Mouse (Mus musculus): Measurements from ENCODE around the gene Zfp85. TPM values are rescaled to one million over a fixed set of nuclear protein-coding genes. Genes with fewer than 3 reads are reported as not detected.
"Not testable (repeated sequence)": the region's sequence is repeated elsewhere in the genome, so short reads cannot be mapped to it uniquely, and the experiment has no call there.

Zfp85 gene
- polyA plus RNA-seq, 1 experiment from 2014 or later = 8.1 TPM

- not testable (repeated sequence) for H3K27me3 ChIP-seq (replicated peaks); H3K36me3 ChIP-seq; H3K9me3 ChIP-seq (replicated peaks)
- peak overlapping the region; percentile 70 for H3K4me2 ChIP-seq
- peak overlapping the region; percentile 56; the same call in 1 of the 2 replicates for H3K27ac ChIP-seq (replicated peaks)
- H3K4me3 ChIP-seq (replicated peaks) = peak overlapping the region; percentile 55
- H3K4me1 ChIP-seq = peaks cover 21% of the 10 kb centered on the region
- ATAC-seq (ENCODE audit: low FRiP score) = peak; percentile 67
- H3K9ac ChIP-seq (replicated peaks) = peak overlapping the region; percentile 56
- WGBS = 53% methylated on average over 4 of the region's 4 CpGs
These were observed 25.6 kb downstream of the Zfp85 start for GRCm38 (mm10) chr13:67729441-67729840.

DNA sequence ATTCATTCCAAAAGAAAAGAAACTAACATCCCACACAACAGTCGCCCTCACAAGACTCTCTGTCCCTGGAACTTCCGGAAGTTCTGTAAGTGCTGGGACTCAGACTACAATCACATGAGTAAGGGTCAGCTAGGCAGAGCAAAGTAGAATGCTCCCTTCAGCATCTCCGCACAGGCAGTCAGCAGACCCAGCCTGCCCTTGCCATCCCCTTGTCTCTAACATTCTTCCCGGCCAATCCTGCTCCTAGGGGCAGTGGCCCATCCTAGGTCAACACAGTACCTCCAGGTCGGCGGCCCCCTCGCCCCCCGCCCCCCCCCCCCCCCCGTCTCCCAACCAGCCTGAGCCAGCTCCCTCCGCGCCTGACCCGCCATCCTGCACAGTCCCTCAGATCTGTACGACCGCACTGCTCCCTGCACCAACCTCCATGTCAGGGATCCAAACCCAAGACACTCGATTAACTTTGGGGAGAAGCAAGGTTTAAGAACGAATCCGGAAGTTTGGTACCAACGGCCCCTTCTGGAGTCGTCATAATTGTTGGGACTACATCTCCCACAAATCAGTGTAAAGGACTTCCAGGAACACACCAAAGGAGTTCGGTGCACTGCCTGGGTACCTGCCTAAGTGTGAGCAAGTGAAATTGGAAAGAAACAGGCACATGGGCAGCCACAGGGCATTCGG is 26.2 kb downstream of the Zfp85 start, which contains the start of gene Zfp65:
Zfp65 (minus strand) TSS at position 533 of the 678 bp plus-strand sequence.
- no peaks in the 10 kb centered on the region for H3K9me3 ChIP-seq (replicated peaks)
- WGBS = 7% methylated on average over 16 of the region's 21 CpGs
- no peaks in the 10 kb centered on the region for H3K36me3 ChIP-seq
- peak within 1 kb of the TSS; percentile 70 for H3K4me2 ChIP-seq
- H3K9ac ChIP-seq (replicated peaks) = peak within 1 kb of the TSS; percentile 56
- peak within 1 kb of the TSS; percentile 56 for H3K27ac ChIP-seq (replicated peaks)
- peaks cover 21% of the 10 kb centered on the region for H3K4me1 ChIP-seq
- H3K27me3 ChIP-seq (replicated peaks) = no peaks in the 10 kb centered on the region
- peak within 1 kb of the TSS; percentile 55 for H3K4me3 ChIP-seq (replicated peaks)
- ATAC-seq (ENCODE audit: low FRiP score) = peak; percentile 91

DNA sequence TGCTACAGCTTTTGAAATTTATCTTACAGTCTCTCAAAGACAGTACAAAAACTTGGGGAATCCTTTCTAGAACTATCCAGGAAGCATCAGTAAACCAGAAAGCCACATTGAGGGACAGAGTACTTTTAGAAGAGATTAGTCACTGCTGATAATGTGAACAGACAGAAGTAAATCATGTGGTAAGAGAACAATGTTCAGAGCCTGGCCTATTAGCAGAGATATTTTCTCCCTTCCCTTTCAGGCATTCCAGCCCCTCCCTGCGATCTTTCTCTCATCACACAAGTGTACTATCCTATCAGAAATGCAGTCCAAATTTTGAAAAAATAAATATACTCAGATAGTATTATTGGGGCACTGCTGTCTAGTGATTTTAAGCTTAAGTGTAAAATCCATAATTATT is 26.9 kb downstream of the Zfp85 start:
- H3K4me2 ChIP-seq = peak overlapping the region; percentile 70
- 80% methylated on average over 1 of the region's 1 CpGs for WGBS
- no peak overlapping the region for H3K9ac ChIP-seq (replicated peaks)
- H3K36me3 ChIP-seq = no peaks in the 10 kb centered on the region
- H3K27me3 ChIP-seq (replicated peaks) = no peaks in the 10 kb centered on the region
- no peak for ATAC-seq (ENCODE audit: low FRiP score)
- H3K27ac ChIP-seq (replicated peaks) = no peak overlapping the region
- peaks cover 23% of the 10 kb centered on the region for H3K4me1 ChIP-seq
- H3K4me3 ChIP-seq (replicated peaks) = peak overlapping the region; percentile 55
- H3K9me3 ChIP-seq (replicated peaks) = no peaks in the 10 kb centered on the region

DNA sequence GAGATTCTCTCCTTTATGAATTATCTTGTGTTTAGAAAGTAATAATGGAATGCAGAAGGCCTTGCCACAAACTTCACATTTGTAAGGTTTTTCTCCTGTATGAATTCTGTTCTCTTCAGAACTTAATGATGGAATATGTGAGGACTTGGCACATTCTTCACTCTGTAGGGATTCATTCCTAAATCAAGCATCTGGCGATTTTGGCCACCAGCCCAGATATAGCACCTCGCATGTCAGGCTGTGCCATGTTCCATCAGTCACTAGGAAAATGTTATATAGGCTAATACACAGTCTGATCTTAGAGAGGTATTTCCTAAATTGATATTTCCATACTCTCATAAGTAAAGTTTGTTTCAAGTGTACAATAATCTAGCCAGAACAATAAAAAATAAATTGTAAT is 29.7 kb downstream of the Zfp85 start:
- H3K4me2 ChIP-seq; H3K36me3 ChIP-seq; H3K4me3 ChIP-seq (replicated peaks); H3K9me3 ChIP-seq (replicated peaks); H3K27ac ChIP-seq (replicated peaks); H3K27me3 ChIP-seq (replicated peaks); H3K9ac ChIP-seq (replicated peaks); ATAC-seq (ENCODE audit: low FRiP score): not testable (repeated sequence)
- peaks cover 26% of the 10 kb centered on the region for H3K4me1 ChIP-seq
- WGBS = 83% methylated on average over 2 of the region's 2 CpGs

DNA sequence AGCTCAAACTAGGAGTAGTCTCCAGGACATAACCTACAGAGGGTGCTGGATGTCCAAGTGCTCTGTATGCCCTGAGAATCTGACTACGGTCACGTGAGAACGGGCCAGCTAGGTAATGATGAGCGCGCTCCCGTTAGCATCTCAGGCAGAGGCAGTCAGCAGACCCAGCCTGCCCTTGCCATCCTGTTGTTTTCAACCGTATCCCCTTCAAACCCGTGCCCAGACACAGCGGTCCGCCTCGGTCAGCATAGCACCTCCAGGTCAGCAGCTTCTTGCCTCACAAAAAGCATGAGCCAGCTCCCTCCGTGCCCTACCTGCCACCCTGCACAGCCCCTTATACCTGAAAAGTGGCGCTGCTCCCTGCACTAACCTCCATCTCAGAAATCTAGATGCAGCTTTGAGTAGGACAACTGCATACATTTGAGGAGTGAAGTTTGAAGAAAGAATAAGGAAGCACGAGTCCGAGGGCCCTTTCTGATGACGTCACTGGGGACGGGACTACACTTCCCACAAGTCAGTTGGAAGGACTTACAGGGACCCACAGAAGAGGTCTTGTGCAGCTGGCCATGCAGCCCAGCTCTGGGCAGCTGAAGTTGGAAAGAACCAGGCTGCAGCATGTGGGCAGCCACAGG is 31.1 kb downstream of the Zfp85 start:
- no peaks in the 10 kb centered on the region for H3K9me3 ChIP-seq (replicated peaks)
- H3K4me2 ChIP-seq = peak overlapping the region; percentile 86
- peak; percentile 95 for ATAC-seq (ENCODE audit: low FRiP score)
- peak overlapping the region; percentile 80 for H3K27ac ChIP-seq (replicated peaks)
- H3K4me3 ChIP-seq (replicated peaks) = peak overlapping the region; percentile 88
- no peaks in the 10 kb centered on the region for H3K27me3 ChIP-seq (replicated peaks)
- peak overlapping the region; percentile 85 for H3K9ac ChIP-seq (replicated peaks)
- peaks cover 17% of the 10 kb centered on the region for H3K4me1 ChIP-seq
- H3K36me3 ChIP-seq = no peaks in the 10 kb centered on the region
- under 1% methylated on average over 17 of the region's 17 CpGs for WGBS

Other genes with a start within 250 kb of the Zfp85 start
- gene Gm26965, start 229.1 kb downstream of the Zfp85 start, polyA plus RNA-seq (2015; fragmentation: Nextera tagmentation; extraction: Ambion mirVana) = not detected in 2 replicates
- gene Zfp87, start 229.1 kb downstream of the Zfp85 start, polyA plus RNA-seq (2015; fragmentation: Nextera tagmentation; extraction: Ambion mirVana) = 30.4 and 37.0 TPM in 2 replicates
- 13.1 and 13.2 TPM in 2 replicates for gene Zfp748, start 201.4 kb downstream of the Zfp85 start, polyA plus RNA-seq (2015; fragmentation: Nextera tagmentation; extraction: Ambion mirVana)
- gene Zfp729b, start 145.5 kb downstream of the Zfp85 start, polyA plus RNA-seq (2015; fragmentation: Nextera tagmentation; extraction: Ambion mirVana) = 4.8 and 4.9 TPM in 2 replicates
- not detected in 2 replicates for gene Gm49345, start 117.5 kb downstream of the Zfp85 start, polyA plus RNA-seq (2015; fragmentation: Nextera tagmentation; extraction: Ambion mirVana)
- gene Zfp729a, start 117.4 kb downstream of the Zfp85 start, polyA plus RNA-seq (2015; fragmentation: Nextera tagmentation; extraction: Ambion mirVana) = 2.9 and 3.4 TPM in 2 replicates
- gene Zfp738, start 68.2 kb downstream of the Zfp85 start, polyA plus RNA-seq (2015; fragmentation: Nextera tagmentation; extraction: Ambion mirVana) = 12.8 and 13.3 TPM in 2 replicates
- 8.2 and 8.5 TPM in 2 replicates for gene Zfp65, start 26.1 kb downstream of the Zfp85 start, polyA plus RNA-seq (2015; fragmentation: Nextera tagmentation; extraction: Ambion mirVana)
- gene Zfp493, start 24.5 kb upstream of the Zfp85 start, polyA plus RNA-seq (2015; fragmentation: Nextera tagmentation; extraction: Ambion mirVana) = 3.6 and 3.7 TPM in 2 replicates
- gene Zfp273, start 58.5 kb upstream of the Zfp85 start, polyA plus RNA-seq (2015; fragmentation: Nextera tagmentation; extraction: Ambion mirVana) = 12.7 and 13.2 TPM in 2 replicates
- 5.8 and 7.2 TPM in 2 replicates for gene Gm10037, start 75.9 kb upstream of the Zfp85 start, polyA plus RNA-seq (2015; fragmentation: Nextera tagmentation; extraction: Ambion mirVana)
- gene BC048507, start 108.1 kb upstream of the Zfp85 start, polyA plus RNA-seq (2015; fragmentation: Nextera tagmentation; extraction: Ambion mirVana) = not detected in 2 replicates

Data from neural tube, embryonic 15.5 days (tissue).